In genomic region chr7:16187494-16187893, GRCm38 (mm10) we compare ENCODE assay signal across 18 mouse cellular contexts. TPM values are rescaled to one million over a fixed set of nuclear protein-coding genes. Genes with fewer than 3 reads are reported as not detected.
"Had no signal": no experiment of that assay in that cellular context is flagged by ENCODE, and none has a peak within 500 bp of the region (broad histone marks: within the 10 kb centered on the region; RNA-seq: fewer than 3 reads in every experiment).

No protein-coding gene starts in this region.

- H3K4me3 ChIP-seq: limb, embryonic 12.5 days; limb, embryonic 15.5 days; megakaryocyte, embryonic 14.5 days had no signal

- H3K9me3 ChIP-seq: limb, embryonic 12.5 days; limb, embryonic 15.5 days; megakaryocyte, embryonic 14.5 days had no signal

- H3K4me2 ChIP-seq: limb, embryonic 12.5 days; limb, embryonic 15.5 days; midbrain, embryonic 11.5 days had no signal

- H3K4me1 ChIP-seq: limb, embryonic 12.5 days; limb, embryonic 15.5 days had no signal

- ATAC-seq: intestine, postnatal 0 days had no signal

- H3K36me3 ChIP-seq: limb, embryonic 12.5 days; limb, embryonic 15.5 days had no signal

- H3K9ac ChIP-seq: limb, embryonic 12.5 days; limb, embryonic 15.5 days had no signal

- H3K27ac ChIP-seq: kidney, postnatal 0 days; limb, embryonic 12.5 days; limb, embryonic 15.5 days; macrophage had no signal

- DNase-seq: kidney, adult 2 months; kidney, postnatal 25 days; left cerebral cortex, postnatal 4 days; lung, adult 2 months; lung, postnatal 14 days; midbrain, embryonic 14.5 days; right cerebral cortex, postnatal 25 days; spleen, adult 18-20 months; thymus, adult 18-20 months; thymus, postnatal 36 days had no signal

RNA-seq across cellular contexts. Expression of gene C5ar2, which starts 56.5 kb away (rescaled TPM):
- polyA plus RNA-seq: limb, embryonic 12.5 days; midbrain, embryonic 14.5 days; neural tube, embryonic 11.5 days had no signal

RNA-seq across cellular contexts. Expression of gene Slc8a2, which starts 57.9 kb away (rescaled TPM):
- polyA plus RNA-seq: macrophage had no signal
